In genomic region chr2:35333670-35334069, GRCm38 (mm10) we compare ENCODE assay signal across 31 mouse cellular contexts. TPM values are rescaled to one million over a fixed set of nuclear protein-coding genes. Genes with fewer than 3 reads are reported as not detected.
DNase-seq lines count a peak whose midpoint lies in the region; ATAC-seq and TF ChIP-seq lines count a peak whose summit lies in the region.
"Had no signal": no experiment of that assay in that cellular context is flagged by ENCODE, and none has a peak within 500 bp of the region (broad histone marks: within the 10 kb centered on the region; RNA-seq: fewer than 3 reads in every experiment).

No protein-coding gene starts in this region.

- H3K4me1 ChIP-seq in heart, embryonic 13.5 days: peaks cover 24% of the 10 kb centered on the region
- peaks cover 12% of the 10 kb centered on the region for H3K4me1 ChIP-seq in stomach, embryonic 15.5 days
- 0 out of 2 replicates have a peak, but pooled peaks cover 3% of the 10 kb centered on the region for H3K4me1 ChIP-seq in stomach, postnatal 0 days (replicated peaks; ENCODE audit: control insufficient read depth, insufficient read depth)
- peaks cover 70% of the 10 kb centered on the region for H3K4me1 ChIP-seq in liver, embryonic 15.5 days (replicated peaks)

- H3K4me3 ChIP-seq in heart, embryonic 13.5 days: no peak overlapping the region
- H3K4me3 ChIP-seq in stomach, embryonic 15.5 days (replicated peaks): no peak overlapping the region
- no peak overlapping the region for H3K4me3 ChIP-seq in stomach, postnatal 0 days (ENCODE audit: low read depth, low read length)
- peak overlapping the region; percentile 99 for H3K4me3 ChIP-seq in liver, embryonic 15.5 days (replicated peaks)
- H3K4me3 ChIP-seq: embryonic facial prominence, embryonic 10.5 days; gastrocnemius, adult 2 months; hindbrain, embryonic 12.5 days; limb, embryonic 15.5 days; midbrain, embryonic 10.5 days had no signal

- no peaks in the 10 kb centered on the region for H3K27me3 ChIP-seq in heart, embryonic 13.5 days (replicated peaks)
- no peaks in the 10 kb centered on the region for H3K27me3 ChIP-seq in stomach, embryonic 15.5 days (replicated peaks)
- no peaks in the 10 kb centered on the region for H3K27me3 ChIP-seq in stomach, postnatal 0 days (ENCODE audit: control insufficient read depth, insufficient read depth, low read length)
- no peaks in the 10 kb centered on the region for H3K27me3 ChIP-seq in liver, embryonic 15.5 days
- H3K27me3 ChIP-seq: limb, embryonic 15.5 days had no signal

- intact Hi-C loops in heart, postnatal 10 days (cut with DNase I): no loop called here

- ATAC-seq in heart, embryonic 13.5 days (ENCODE audit: extremely low read depth, insufficient number of reproducible peaks, low FRiP score, low TSS enrichment): no peak
- no peak for ATAC-seq in stomach, embryonic 15.5 days (ENCODE audit: insufficient read depth, low FRiP score, low read depth)
- ATAC-seq in stomach, postnatal 0 days (ENCODE audit: low FRiP score, low TSS enrichment): no peak
- ATAC-seq in liver, embryonic 15.5 days (ENCODE audit: insufficient read depth): no peak

- no peak overlapping the region for H3K9ac ChIP-seq in heart, embryonic 13.5 days
- H3K9ac ChIP-seq in stomach, embryonic 15.5 days: no peak overlapping the region
- H3K9ac ChIP-seq in stomach, postnatal 0 days (ENCODE audit: low read length): no peak overlapping the region
- peak overlapping the region; percentile 100 for H3K9ac ChIP-seq in liver, embryonic 15.5 days
- H3K9ac ChIP-seq: hindbrain, embryonic 12.5 days; limb, embryonic 15.5 days had no signal

- no peak for TF ChIP-seq CTCF in stomach, postnatal 0 days (IDR thresholded peaks at IDR 0.05; ENCODE audit: low read depth)

- peak overlapping the region; percentile 98 for H3K4me2 ChIP-seq in heart, embryonic 13.5 days
- H3K4me2 ChIP-seq in stomach, embryonic 15.5 days: 0 out of 2 replicates have a peak overlapping the region, but pooled peaks have one; percentile 20
- no peak overlapping the region for H3K4me2 ChIP-seq in stomach, postnatal 0 days (replicated peaks; ENCODE audit: low read depth)
- peak overlapping the region; percentile 80 for H3K4me2 ChIP-seq in liver, embryonic 15.5 days
- H3K4me2 ChIP-seq: hindbrain, embryonic 12.5 days; limb, embryonic 15.5 days had no signal

- no peak for TF ChIP-seq EP300 in stomach, postnatal 0 days (optimal IDR thresholded peaks at IDR 0.05)

- H3K27ac ChIP-seq in heart, embryonic 13.5 days (replicated peaks): no peak overlapping the region
- no peak overlapping the region for H3K27ac ChIP-seq in stomach, embryonic 15.5 days
- no peak overlapping the region for H3K27ac ChIP-seq in stomach, postnatal 0 days (replicated peaks)
- H3K27ac ChIP-seq in liver, embryonic 15.5 days (replicated peaks): peak overlapping the region; percentile 100
- H3K27ac ChIP-seq: embryonic facial prominence, embryonic 10.5 days; gastrocnemius, adult 2 months; hindbrain, embryonic 12.5 days; kidney, postnatal 0 days; limb, embryonic 15.5 days; midbrain, embryonic 10.5 days had no signal

- H3K36me3 ChIP-seq in heart, embryonic 13.5 days: peaks cover 6% of the 10 kb centered on the region; the same call in 1 of the 2 replicates
- H3K36me3 ChIP-seq in stomach, embryonic 15.5 days: no peaks in the 10 kb centered on the region
- no peaks in the 10 kb centered on the region for H3K36me3 ChIP-seq in stomach, postnatal 0 days (ENCODE audit: control insufficient read depth, insufficient read depth, low read length)
- H3K36me3 ChIP-seq in liver, embryonic 15.5 days (replicated peaks): peaks cover 42% of the 10 kb centered on the region
- H3K36me3 ChIP-seq: embryonic facial prominence, embryonic 10.5 days; hindbrain, embryonic 12.5 days; limb, embryonic 15.5 days; midbrain, embryonic 10.5 days had no signal

- no peak for DNase-seq in heart, adult 11 months
- DNase-seq in stomach, postnatal 0 days (ENCODE audit: low spot score): no peak
- DNase-seq in left cerebral cortex, adult 8-10 months (ENCODE audit: low spot score in 2 of 2): no peak
- no peak for DNase-seq in lung, postnatal 36 days
- DNase-seq in heart, postnatal 10 days: no peak
- DNase-seq: adrenal gland, postnatal 25 days; cerebellum, adult 11 months; cerebellum, adult 9-11 months; gastrocnemius, adult 2 months; heart, postnatal 14 days; kidney, adult 2 months; layer of hippocampus, adult 9-11 months; left cerebral cortex, postnatal 4 days; lung, postnatal 4 days had no signal

- no peaks in the 10 kb centered on the region for H3K9me3 ChIP-seq in heart, embryonic 13.5 days
- no peaks in the 10 kb centered on the region for H3K9me3 ChIP-seq in stomach, embryonic 15.5 days
- no peaks in the 10 kb centered on the region for H3K9me3 ChIP-seq in stomach, postnatal 0 days (ENCODE audit: control insufficient read depth, low read length)
- H3K9me3 ChIP-seq in liver, embryonic 15.5 days (replicated peaks): no peaks in the 10 kb centered on the region
- H3K9me3 ChIP-seq: embryonic facial prominence, embryonic 10.5 days; hindbrain, embryonic 12.5 days; limb, embryonic 15.5 days; midbrain, embryonic 10.5 days had no signal

RNA-seq across cellular contexts. Expression of gene Stom, which starts 3.1 kb away (rescaled TPM):
- 40.3 and 43.0 TPM in 2 replicates for polyA plus RNA-seq in heart, embryonic 13.5 days (2015; fragmentation: Nextera tagmentation; extraction: Ambion mirVana)
- 67.2 and 74.4 TPM in 2 replicates for polyA plus RNA-seq in stomach, embryonic 15.5 days (2015; fragmentation: Nextera tagmentation; extraction: Ambion mirVana)
- polyA plus RNA-seq in stomach, postnatal 0 days (2015; fragmentation: Nextera tagmentation; extraction: Ambion mirVana): 53.5 and 56.9 TPM in 2 replicates
- 169 and 191 TPM in 2 replicates for polyA plus RNA-seq in liver, embryonic 15.5 days (2015; fragmentation: Nextera tagmentation; extraction: Ambion mirVana)
- 10 to 100 TPM in 2 of 4 experiments, 1 to 10 TPM in 2; 9.5 to 12.0 (median 10.4) TPM for total RNA-seq in left cerebral cortex, adult 8-10 months (2022)
- 10 to 100 TPM; 56.2 to 61.7 TPM for total RNA-seq in heart, postnatal 10 days (2021)

RNA-seq across cellular contexts. Expression of gene 4930568D16Rik, which starts 33.9 kb away (rescaled TPM):
- polyA plus RNA-seq in heart, embryonic 13.5 days (2015; fragmentation: Nextera tagmentation; extraction: Ambion mirVana): not detected in 2 replicates
- polyA plus RNA-seq in stomach, embryonic 15.5 days (2015; fragmentation: Nextera tagmentation; extraction: Ambion mirVana): not detected in 2 replicates
- polyA plus RNA-seq in stomach, postnatal 0 days (2015; fragmentation: Nextera tagmentation; extraction: Ambion mirVana): not detected in 2 replicates
- not detected in 2 replicates for polyA plus RNA-seq in liver, embryonic 15.5 days (2015; fragmentation: Nextera tagmentation; extraction: Ambion mirVana)
- total RNA-seq in left cerebral cortex, adult 8-10 months (2022): not detected
- total RNA-seq in heart, postnatal 10 days (2021): not detected
- total RNA-seq: adrenal gland, postnatal 25 days; ES-E14; gastrocnemius, adult 2 months; heart, postnatal 14 days; left cerebral cortex, adult 18-20 months; left cerebral cortex, postnatal 4 days; neutrophil, adult 5-6 weeks had no signal
- polyA plus RNA-seq: cortical plate, adult 2 months; embryonic facial prominence, embryonic 10.5 days; forebrain, embryonic 11.5 days; gonadal fat pad, adult 2 months; heart, embryonic 11.5 days; hindbrain, embryonic 12.5 days; kidney, adult 2 months; kidney, postnatal 0 days; large intestine, adult 2 months; limb, embryonic 15.5 days; midbrain, embryonic 10.5 days; small intestine, adult 2 months had no signal
